8 mouse cellular contexts compared by ENCODE assay signal in genomic region chr5:122145381-122146055, GRCm38 (mm10). TPM values are rescaled to one million over a fixed set of nuclear protein-coding genes. Genes with fewer than 3 reads are reported as not detected.
DNase-seq lines count a peak whose midpoint lies in the region; ATAC-seq and TF ChIP-seq lines count a peak whose summit lies in the region.

No protein-coding gene starts in this region.

- ATAC-seq in intestine, embryonic 15.5 days = peak; percentile 55
- peak; percentile 74; the same call in 1 of the 2 replicates for ATAC-seq in stomach, embryonic 16.5 days (ENCODE audit: insufficient read depth, low FRiP score)

- no peaks in the 10 kb centered on the region for H3K9me3 ChIP-seq in MEL (replicated peaks; ENCODE audit: insufficient read depth, low read length)
- H3K9me3 ChIP-seq in intestine, embryonic 15.5 days = no peaks in the 10 kb centered on the region
- H3K9me3 ChIP-seq in stomach, embryonic 16.5 days (replicated peaks; ENCODE audit: control insufficient read depth, low read length) = no peaks in the 10 kb centered on the region

- intact Hi-C loops in gastrocnemius, postnatal 14 days (cut with DNase I; ENCODE audit: low total_unique reads) = no loop called here
- intact Hi-C loops in left cerebral cortex, postnatal 4 days (cut with DNase I) = no loop called here

- TF ChIP-seq POLR2A in MEL (IDR thresholded peaks at IDR 0.05; ENCODE audit: control insufficient read depth in 1 of 2, insufficient read depth in 1 of 2, low read depth in 1 of 2, low read length in 2 of 2, poor library complexity in 1 of 2) = peak; percentile 41 to 81; a peak in 3 of 4 replicates

- peaks cover 6 to 21% of the 10 kb centered on the region in 2 experiments for H3K4me1 ChIP-seq in MEL (ENCODE audit: control insufficient read depth in 1 of 2, insufficient read depth in 2 of 2, low read length in 2 of 2)
- H3K4me1 ChIP-seq in intestine, embryonic 15.5 days (replicated peaks) = peaks cover 10% of the 10 kb centered on the region; the same call in 1 of the 2 replicates
- peaks cover 8% of the 10 kb centered on the region; the same call in 1 of the 2 replicates for H3K4me1 ChIP-seq in stomach, embryonic 16.5 days (ENCODE audit: control insufficient read depth, insufficient read depth, low read length)

- TF ChIP-seq EP300 in MEL (IDR thresholded peaks at IDR 0.05; ENCODE audit: low read depth in 1 of 2, low read length in 2 of 2) = peak in 1 of 2 experiments; percentile 72; a peak in 2 of 4 replicates

- H3K36me3 ChIP-seq in MEL (ENCODE audit: control insufficient read depth in 1 of 2, insufficient read depth in 2 of 2, low read length in 2 of 2) = peaks cover 0 to 6% of the 10 kb centered on the region in 2 experiments; a peak in 2 of 4 replicates
- no peaks in the 10 kb centered on the region for H3K36me3 ChIP-seq in intestine, embryonic 15.5 days
- no peaks in the 10 kb centered on the region for H3K36me3 ChIP-seq in stomach, embryonic 16.5 days (ENCODE audit: control insufficient read depth, insufficient read depth, low read length)

- TF ChIP-seq RAD21 in MEL (IDR thresholded peaks at IDR 0.05; ENCODE audit: low read depth, low read length) = no peak

- peak overlapping the region; percentile 70 for H3K27ac ChIP-seq in MEL (ENCODE audit: control insufficient read depth, low read depth, low read length)
- peak overlapping the region; percentile 84 for H3K27ac ChIP-seq in intestine, embryonic 15.5 days
- H3K27ac ChIP-seq in stomach, embryonic 16.5 days (ENCODE audit: low read length) = peak overlapping the region; percentile 97

- 46% methylated on average over 15 of the region's 15 CpGs for WGBS in intestine, embryonic 15.5 days
- WGBS in stomach, embryonic 16.5 days = 45% methylated on average over 15 of the region's 15 CpGs

- H3K27me3 ChIP-seq in MEL (ENCODE audit: control insufficient read depth in 1 of 2, insufficient read depth in 2 of 2, low read length in 2 of 2) = no peaks in the 10 kb centered on the region
- H3K27me3 ChIP-seq in intestine, embryonic 15.5 days (replicated peaks) = no peaks in the 10 kb centered on the region
- no peaks in the 10 kb centered on the region for H3K27me3 ChIP-seq in stomach, embryonic 16.5 days (ENCODE audit: control insufficient read depth, insufficient read depth, low read length)

- peak overlapping the region; percentile 40 for H3K4me2 ChIP-seq in intestine, embryonic 15.5 days (replicated peaks)
- H3K4me2 ChIP-seq in stomach, embryonic 16.5 days (ENCODE audit: low read depth, low read length) = peak overlapping the region; percentile 58

- TF ChIP-seq CTCF in MEL (IDR thresholded peaks at IDR 0.05 in 2 of 3, conservative IDR thresholded peaks at IDR 0.05 in 1 of 3; ENCODE audit: control insufficient read depth in 1 of 3, insufficient read depth in 1 of 3, low read depth in 2 of 3, low read length in 3 of 3, poor library complexity in 1 of 3, severe bottlenecking in 1 of 3) = no peak

- H3K9ac ChIP-seq in MEL (ENCODE audit: control insufficient read depth, low read depth, low read length, poor library complexity, severe bottlenecking) = peak overlapping the region; percentile 74
- H3K9ac ChIP-seq in intestine, embryonic 15.5 days = no peak overlapping the region
- peak overlapping the region; percentile 56 for H3K9ac ChIP-seq in stomach, embryonic 16.5 days (ENCODE audit: low read length)

- H3K4me3 ChIP-seq in MEL (ENCODE audit: control insufficient read depth in 1 of 2, insufficient read depth in 1 of 2, low read depth in 2 of 2, low read length in 2 of 2) = peak overlapping the region; percentile 55 to 63
- 0 out of 2 replicates have a peak overlapping the region, but pooled peaks have one; percentile 9 for H3K4me3 ChIP-seq in intestine, embryonic 15.5 days (replicated peaks)
- H3K4me3 ChIP-seq in stomach, embryonic 16.5 days (replicated peaks; ENCODE audit: low read length) = peak overlapping the region; percentile 29

- peak; percentile 34 to 61 for DNase-seq in adrenal gland, postnatal 36 days
- DNase-seq in adrenal gland, adult 8-10 months = no peak
- DNase-seq in MEL (ENCODE audit: low read depth, low spot score) = peak; percentile 96
- DNase-seq in gastrocnemius, postnatal 14 days = peak; percentile 68
- peak; percentile 79 for DNase-seq in lung, postnatal 10 days
- no peak for DNase-seq in left cerebral cortex, postnatal 4 days

- peaks cover 3% of the 10 kb centered on the region for H3K79me2 ChIP-seq in MEL (ENCODE audit: control insufficient read depth, insufficient read depth, low read length, poor library complexity)

TF ChIP-seq in MEL, 35 proteins besides CTCF, POLR2A, EP300 and RAD21 (continues in another document):
- TF ChIP-seq ZKSCAN1 (IDR thresholded peaks at IDR 0.05; ENCODE audit: low read depth, low read length) = no peak
- TF ChIP-seq KAT2A (conservative IDR thresholded peaks at IDR 0.05; ENCODE audit: low read depth, low read length) = no peak
- TF ChIP-seq TCF12 (IDR thresholded peaks at IDR 0.05; ENCODE audit: low read depth, low read length) = peak; percentile 55; the same call in 1 of the 2 replicates
- TF ChIP-seq CHD1 (IDR thresholded peaks at IDR 0.05; ENCODE audit: low read depth, low read length) = 0 out of 2 replicates have a peak, but pooled peaks have one; percentile 93
- TF ChIP-seq JUND (IDR thresholded peaks at IDR 0.05; ENCODE audit: low read depth, low read length) = peak; percentile 49; the same call in 1 of the 2 replicates
- peak; percentile 38 for TF ChIP-seq TAL1 (IDR thresholded peaks at IDR 0.05; ENCODE audit: low read length)
- no peak for TF ChIP-seq POLR2AphosphoS2 (IDR thresholded peaks at IDR 0.05; ENCODE audit: low read length)
- no peak for TF ChIP-seq ZC3H11A (IDR thresholded peaks at IDR 0.05; ENCODE audit: low read depth, low read length)
- no peak for TF ChIP-seq USF1 (IDR thresholded peaks at IDR 0.05; ENCODE audit: low read depth, low read length)
- peak; percentile 55 for TF ChIP-seq RCOR1 (IDR thresholded peaks at IDR 0.05; ENCODE audit: low read depth, low read length)
- TF ChIP-seq E2F4 (IDR thresholded peaks at IDR 0.05; ENCODE audit: borderline replicate concordance, low read depth, low read length) = no peak
- TF ChIP-seq MAFK (IDR thresholded peaks at IDR 0.05; ENCODE audit: borderline replicate concordance, low read depth, low read length) = peak; percentile 83; the same call in 1 of the 2 replicates
- peak; percentile 82 for TF ChIP-seq MAX (IDR thresholded peaks at IDR 0.05; ENCODE audit: low read length)
- TF ChIP-seq MYC (IDR thresholded peaks at IDR 0.05; ENCODE audit: low read depth, low read length) = peak; percentile 96
- TF ChIP-seq SIN3A (IDR thresholded peaks at IDR 0.05; ENCODE audit: low read length) = peak; percentile 91
- TF ChIP-seq POLR2AphosphoS5 (IDR thresholded peaks at IDR 0.05; ENCODE audit: borderline replicate concordance, low read depth, low read length) = 0 out of 2 replicates have a peak, but pooled peaks have one; percentile 24
- TF ChIP-seq MXI1 (IDR thresholded peaks at IDR 0.05; ENCODE audit: low read depth, low read length) = peak; percentile 88
- no peak for TF ChIP-seq ZNF384 (IDR thresholded peaks at IDR 0.05; ENCODE audit: low read depth, low read length)
- TF ChIP-seq USF2 (IDR thresholded peaks at IDR 0.05; ENCODE audit: borderline replicate concordance in 1 of 2, insufficient read depth in 1 of 2, low read depth in 1 of 2, low read length in 2 of 2) = no peak
- peak; percentile 78 for TF ChIP-seq ELF1 (IDR thresholded peaks at IDR 0.05; ENCODE audit: low read depth, low read length)
- TF ChIP-seq TBP (IDR thresholded peaks at IDR 0.05; ENCODE audit: low read depth, low read length) = peak; percentile 83
- peak; percentile 83; the same call in 1 of the 2 replicates for TF ChIP-seq BHLHE40 (IDR thresholded peaks at IDR 0.05; ENCODE audit: borderline replicate concordance, low read depth, low read length)
- TF ChIP-seq ZMIZ1 (IDR thresholded peaks at IDR 0.05; ENCODE audit: low read depth, low read length) = peak; percentile 27; the same call in 1 of the 2 replicates
- TF ChIP-seq MYB (IDR thresholded peaks at IDR 0.05; ENCODE audit: low read depth, low read length) = peak; percentile 47

RNA-seq across cellular contexts. Expression of gene Ccdc63, which starts 4.9 kb away (rescaled TPM):
- not detected for total RNA-seq in adrenal gland, postnatal 36 days (2021)
- total RNA-seq in adrenal gland, adult 8-10 months (2022) = under 1 TPM in 1 of 4 experiments, not detected in 3; 0.22 TPM
- total RNA-seq in MEL (2012; rRNA removed) = 1.4 and 1.6 TPM in 2 replicates
- polyA plus RNA-seq in MEL (2012; ENCODE audit: insufficient read depth in 1 of 2, insufficient read length in 2 of 2, low read depth in 1 of 2, low replicate concordance in 2 of 2, missing spikeins in 1 of 2) = 1 to 10 TPM in 1 of 2 experiments, not detected in 1; 4.7 TPM
- not detected for total RNA-seq in gastrocnemius, postnatal 14 days (2021)
- not detected in 2 replicates for polyA plus RNA-seq in intestine, embryonic 15.5 days (2015; fragmentation: Nextera tagmentation; extraction: Ambion mirVana)
- polyA plus RNA-seq in stomach, embryonic 16.5 days (2015; fragmentation: Nextera tagmentation; extraction: Ambion mirVana) = not detected in 2 replicates
- 1 to 10 TPM in 1 of 2 experiments, not detected in 1; 1.2 TPM for total RNA-seq in left cerebral cortex, postnatal 4 days (2021)

RNA-seq across cellular contexts. Expression of gene Ppp1cc, which starts 12.6 kb away (rescaled TPM):
- 100 to 1,000 TPM; 165 to 169 TPM for total RNA-seq in adrenal gland, postnatal 36 days (2021)
- total RNA-seq in adrenal gland, adult 8-10 months (2022) = 100 to 1,000 TPM; 122 to 226 (median 188) TPM
- 305 and 329 TPM in 2 replicates for total RNA-seq in MEL (2012; rRNA removed)
- 100 to 1,000 TPM in 1 of 2 experiments, not detected in 1; 420 TPM for polyA plus RNA-seq in MEL (2012; ENCODE audit: insufficient read depth in 1 of 2, insufficient read length in 2 of 2, low read depth in 1 of 2, low replicate concordance in 2 of 2, missing spikeins in 1 of 2)
- 100 to 1,000 TPM; 110 TPM for total RNA-seq in gastrocnemius, postnatal 14 days (2021)
- 240 and 244 TPM in 2 replicates for polyA plus RNA-seq in intestine, embryonic 15.5 days (2015; fragmentation: Nextera tagmentation; extraction: Ambion mirVana)
- 166 and 171 TPM in 2 replicates for polyA plus RNA-seq in stomach, embryonic 16.5 days (2015; fragmentation: Nextera tagmentation; extraction: Ambion mirVana)
- 100 to 1,000 TPM; 212 to 227 TPM for total RNA-seq in left cerebral cortex, postnatal 4 days (2021)

RNA-seq across cellular contexts. Expression of gene Myl2, which starts 44.8 kb away (rescaled TPM):
- total RNA-seq in adrenal gland, postnatal 36 days (2021) = 1 to 10 TPM in 1 of 2 experiments, not detected in 1; 2.0 TPM
- not detected for total RNA-seq in adrenal gland, adult 8-10 months (2022)
- 0.35 and 0.75 TPM in 2 replicates for total RNA-seq in MEL (2012; rRNA removed)
- polyA plus RNA-seq in MEL (2012; ENCODE audit: insufficient read depth in 1 of 2, insufficient read length in 2 of 2, low read depth in 1 of 2, low replicate concordance in 2 of 2, missing spikeins in 1 of 2) = under 1 TPM in 1 of 2 experiments, not detected in 1; 0.54 TPM
- total RNA-seq in gastrocnemius, postnatal 14 days (2021) = 1,000 to 10,000 TPM in 1 of 2 experiments, 100 to 1,000 TPM in 1; 675 to 1,272 TPM
- 0.45 and 0.62 TPM in 2 replicates for polyA plus RNA-seq in intestine, embryonic 15.5 days (2015; fragmentation: Nextera tagmentation; extraction: Ambion mirVana)
- 1.1 and 17.1 TPM in 2 replicates for polyA plus RNA-seq in stomach, embryonic 16.5 days (2015; fragmentation: Nextera tagmentation; extraction: Ambion mirVana)
- total RNA-seq in left cerebral cortex, postnatal 4 days (2021) = not detected

Comparison
In these comparisons a context has a peak if more than half of its experiments do, and no peak if none do; other contexts are left out.
1. DNase-seq: peak in adrenal gland, postnatal 36 days (2 of 2), MEL (single experiment), gastrocnemius, postnatal 14 days (single experiment) and lung, postnatal 10 days (single experiment); none in adrenal gland, adult 8-10 months (single experiment) and left cerebral cortex, postnatal 4 days (single experiment).
2. H3K4me3 ChIP-seq: peak in every context shown above with its lines; median percentile 59 in MEL; 29 in stomach, embryonic 16.5 days; 9 in intestine, embryonic 15.5 days.
3. RNA of gene Myl2, which starts 44.8 kb away (total RNA-seq): 675 to 1,272 TPM in gastrocnemius, postnatal 14 days; 2.0 TPM in adrenal gland, postnatal 36 days, 0.35 to 0.75 TPM in MEL, not detected in left cerebral cortex, postnatal 4 days and not detected in adrenal gland, adult 8-10 months; every median in the first group is over 100 times any median in the second.
4. Peak in every context shown above with its lines, with median percentiles within 50 percentile points of each other: H3K27ac ChIP-seq.